Mouse (Mus musculus) liver, embryonic 14.5 days (tissue): ENCODE results near the gene Zfp280b. TPM values are rescaled to one million over a fixed set of nuclear protein-coding genes. Genes with fewer than 3 reads are reported as not detected.

Experiments
- ATAC-seq: fragments of 200-750 bp; cut with Nextera tagmentation; 2 replicates; pipeline ENCODE4 v1.8.0; 2017; ENCODE audit warnings: moderate number of reproducible peaks, mild to moderate bottlenecking, moderate library complexity; ENCODE audit not compliant: insufficient read depth
- DNase-seq, 3 experiments: peaks; one replicate each; pipeline ENCODE4 v3.0.0-alpha.2; 2012 to 2013; ENCODE audit warnings: low read depth in 3 of 3, low spot score in 3 of 3
- H3K27ac ChIP-seq: fragments of 300-500 bp; sonication (generic); 2 replicates; pipeline ENCODE4 v1.5.1; 2014; ENCODE audit warnings: moderate library complexity, mild to moderate bottlenecking, control low read depth, inconsistent platforms
- H3K27me3 ChIP-seq: fragments of 300-500 bp; sonication (generic); 2 replicates; pipeline ENCODE4 v1.6.1; 2014; ENCODE audit warnings: mild to moderate bottlenecking, low read length, moderate library complexity; ENCODE audit not compliant: control insufficient read depth, insufficient read depth
- H3K36me3 ChIP-seq: fragments of 300-500 bp; sonication (generic); replicated peaks from 2 replicates; pipeline ENCODE4 v1.6.1; 2014; ENCODE audit warnings: low read depth; ENCODE audit not compliant: control insufficient read depth, insufficient read depth
- H3K4me1 ChIP-seq, 2 experiments: fragments of 200-500 bp in 1 of 2; fragments of 300-500 bp in 1 of 2; sonication (generic) in 1 of 2; replicated peaks; 2 replicates each; pipeline ENCODE4 v1.6.1; 2012 to 2014; ENCODE audit warnings: antibody characterized with exemption in 1 of 2, inconsistent platforms in 1 of 2, low read length in 1 of 2; ENCODE audit not compliant: control insufficient read depth in 2 of 2, insufficient read depth in 2 of 2
- H3K4me2 ChIP-seq: fragments of 300-500 bp; sonication (generic); 2 replicates; pipeline ENCODE4 v1.6.1; 2014; ENCODE audit warnings: low read depth, mild to moderate bottlenecking, control low read depth, moderate library complexity
- H3K4me3 ChIP-seq, 2 experiments: fragments of 200-500 bp in 1 of 2; fragments of 300-500 bp in 1 of 2; sonication (generic) in 1 of 2; 2 replicates each; pipeline ENCODE4 v1.5.1; 2012 to 2014; ENCODE audit warnings: low read depth in 2 of 2, low read length in 2 of 2, mild to moderate bottlenecking in 2 of 2, control low read depth in 1 of 2, inconsistent platforms in 1 of 2, moderate library complexity in 1 of 2; ENCODE audit not compliant: insufficient read depth in 1 of 2
- H3K9ac ChIP-seq: fragments of 300-500 bp; sonication (generic); replicated peaks from 2 replicates; pipeline ENCODE4 v1.6.1; 2014; ENCODE audit warnings: mild to moderate bottlenecking, control low read depth, moderate library complexity
- H3K9me3 ChIP-seq: fragments of 300-500 bp; sonication (generic); 2 replicates; pipeline ENCODE4 v1.6.1; 2016; ENCODE audit warnings: low read length, mixed read lengths; ENCODE audit not compliant: control insufficient read depth
- CTCF ChIP-seq: IDR thresholded peaks from 2 replicates; pipeline ENCODE4 v1.5.1; 2016; ENCODE audit warnings: antibody characterized with exemption, low read depth, control low read depth
- EP300 ChIP-seq: IDR thresholded peaks from 2 replicates; pipeline ENCODE4 v1.6.1; 2016; ENCODE audit warnings: antibody characterized with exemption, low read depth
- WGBS: fragments of 180-500 bp; shearing (Covaris S2); extraction: QIAGEN DNeasy Blood & Tissue Kit; methylation state at CpG from one replicate; pipeline ENCODE4 v1.1.7; 2014; ENCODE audit not compliant: insufficient replicate concordance; 5-methylcytosine and 5-hydroxymethylcytosine counted together
- polyA plus RNA-seq, 2 experiments: library from polyadenylated mRNA; depleted of rRNA in 1 of 2; stranded (reverse) in 1 of 2; unstranded in 1 of 2; fragments of >200 nt; fragmentation: Nextera tagmentation in 1 of 2; extraction: Ambion mirVana in 1 of 2; gene quantifications; 2 replicates each; pipeline versions ENCODE4 v1.2.1 to v1.2.3; 2012 to 2014

Zfp280b gene
- polyA plus RNA-seq, 2 experiments, result 7.1 to 9.6 TPM

- WGBS, result 45% methylated on average over 3 of the region's 3 CpGs
Measured at GRCm38 (mm10) chr10:75996315-75996714, 36.1 kb upstream of the Zfp280b start.

GRCm38 (mm10) chr10:76001160-76001559 lies 31.3 kb upstream of the Zfp280b start:
- Histone ChIP-seq H3K36me3 (no peaks in the 10 kb centered on the region), H3K4me1 (no peaks in the 10 kb centered on the region), H3K4me2 (no peak overlapping the region), H3K27me3 (no peaks in the 10 kb centered on the region), H3K9ac (no peak overlapping the region), H3K4me3 (no peak overlapping the region), H3K9me3 (no peaks in the 10 kb centered on the region), H3K27ac (no peak overlapping the region)
- TF ChIP-seq CTCF (no peak), EP300 (no peak)
- ATAC-seq (no peak), DNase-seq (no peak)
- WGBS, result 36% methylated on average over 7 of the region's 7 CpGs

More at GRCm38 (mm10) chr10:75996315-75996714, 36.1 kb upstream of the Zfp280b start:
- H3K4me2 ChIP-seq, result no peak overlapping the region
- no peak overlapping the region for H3K4me3 ChIP-seq
- H3K27ac ChIP-seq, result no peak overlapping the region
- H3K27me3 ChIP-seq, result no peaks in the 10 kb centered on the region
- no peak for ATAC-seq
- no peaks in the 10 kb centered on the region for H3K9me3 ChIP-seq
- H3K36me3 ChIP-seq, result no peaks in the 10 kb centered on the region
- H3K4me1 ChIP-seq, result no peaks in the 10 kb centered on the region
- no peak for DNase-seq
- TF ChIP-seq CTCF (no peak), EP300 (no peak)
- H3K9ac ChIP-seq, result no peak overlapping the region

GRCm38 (mm10) chr10:76002101-76002521 lies 30.3 kb upstream of the Zfp280b start:
- DNase-seq, result no peak
- H3K9me3 ChIP-seq, result no peaks in the 10 kb centered on the region
- no peak overlapping the region for H3K9ac ChIP-seq
- no peaks in the 10 kb centered on the region for H3K4me1 ChIP-seq
- WGBS, result 21% methylated on average over 3 of the region's 3 CpGs
- H3K27ac ChIP-seq, result no peak overlapping the region
- H3K27me3 ChIP-seq, result no peaks in the 10 kb centered on the region
- TF ChIP-seq CTCF, result no peak
- no peak for TF ChIP-seq EP300
- H3K4me2 ChIP-seq, result no peak overlapping the region
- no peak for ATAC-seq
- H3K36me3 ChIP-seq, result no peaks in the 10 kb centered on the region
- no peak overlapping the region for H3K4me3 ChIP-seq

GRCm38 (mm10) chr10:76002615-76003014 lies 29.8 kb upstream of the Zfp280b start:
- Histone ChIP-seq H3K27me3 (no peaks in the 10 kb centered on the region), H3K9ac (no peak overlapping the region), H3K27ac (no peak overlapping the region), H3K9me3 (no peaks in the 10 kb centered on the region), H3K4me1 (no peaks in the 10 kb centered on the region), H3K4me2 (no peak overlapping the region), H3K4me3 (no peak overlapping the region), H3K36me3 (no peaks in the 10 kb centered on the region)
- no peak for TF ChIP-seq EP300
- no peak for TF ChIP-seq CTCF
- ATAC-seq, result no peak
- no peak for DNase-seq
- WGBS, result 39% methylated on average over 2 of the region's 2 CpGs

GRCm38 (mm10) chr10:76003221-76003620 lies 29.2 kb upstream of the Zfp280b start:
- Histone ChIP-seq H3K27ac (no peak overlapping the region), H3K27me3 (no peaks in the 10 kb centered on the region), H3K4me1 (no peaks in the 10 kb centered on the region), H3K9me3 (no peaks in the 10 kb centered on the region), H3K36me3 (no peaks in the 10 kb centered on the region), H3K4me2 (no peak overlapping the region), H3K4me3 (no peak overlapping the region), H3K9ac (no peak overlapping the region)
- DNase-seq (no peak), ATAC-seq (no peak)
- 82% methylated on average over 2 of the region's 2 CpGs for WGBS
- TF ChIP-seq EP300, result no peak
- TF ChIP-seq CTCF, result no peak

GRCm38 (mm10) chr10:76006385-76006784 lies 26.1 kb upstream of the Zfp280b start:
- H3K4me3 ChIP-seq, result no peak overlapping the region
- no peak for DNase-seq
- H3K4me1 ChIP-seq, result no peaks in the 10 kb centered on the region
- H3K9ac ChIP-seq, result no peak overlapping the region
- no peak overlapping the region for H3K27ac ChIP-seq
- no peak for ATAC-seq
- no peaks in the 10 kb centered on the region for H3K9me3 ChIP-seq
- H3K36me3 ChIP-seq, result no peaks in the 10 kb centered on the region
- H3K4me2 ChIP-seq, result no peak overlapping the region
- H3K27me3 ChIP-seq, result no peaks in the 10 kb centered on the region
- WGBS, result 61% methylated on average over 6 of the region's 6 CpGs
- TF ChIP-seq EP300 (no peak), CTCF (no peak)
